Mouse (Mus musculus) E14TG2a.4 (cell line): ENCODE results near the gene Amigo3.

Experiments
- CTCF ChIP-seq: conservative IDR thresholded peaks from 2 replicates; pipeline ENCODE4 v1.5.1; 2014; ENCODE audit warnings: low read length
- NANOG ChIP-seq: IDR thresholded peaks from 2 replicates; pipeline ENCODE4 v1.6.1; 2014; ENCODE audit warnings: borderline replicate concordance, low read length, mixed read lengths
- POU5F1 ChIP-seq: IDR thresholded peaks from 2 replicates; pipeline ENCODE4 v1.6.1; 2014; ENCODE audit warnings: low read length, borderline replicate concordance

DNA sequence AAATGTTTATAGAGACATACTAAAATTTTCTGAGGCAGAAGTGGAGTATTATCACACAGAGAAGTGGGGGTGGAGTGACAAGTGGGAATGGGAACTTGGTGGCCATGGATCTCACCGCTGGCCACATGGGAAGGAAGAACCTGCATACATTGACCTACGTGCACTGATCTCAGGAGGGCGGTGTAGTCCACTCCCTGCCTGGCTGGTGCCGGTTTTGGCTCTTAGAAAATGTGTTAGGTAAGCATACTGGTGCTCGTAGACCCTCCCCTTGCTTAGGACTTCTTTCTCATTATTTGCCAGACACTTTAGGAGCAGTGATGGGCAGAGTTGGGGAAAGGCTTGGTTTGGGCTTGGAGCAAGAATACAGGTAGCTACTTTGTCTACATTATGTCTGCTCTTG is 44.9 kb upstream of the Amigo3 start:
- TF ChIP-seq CTCF (no peak), NANOG (no peak), POU5F1 (no peak)
